Mouse (Mus musculus) heart, postnatal 4 days (tissue): ENCODE data around the gene Tlr5. TPM values are rescaled to one million over a fixed set of nuclear protein-coding genes. Genes with fewer than 3 reads are reported as not detected.

Experiments used
- DNase-seq: peaks from one replicate; pipeline ENCODE4 v3.0.0; 2021
- total RNA-seq, 2 experiments: library from RNA; stranded (reverse); gene quantifications; 2 replicates each; pipeline ENCODE4 v1.2.3; 2021

The Tlr5 gene
- total RNA-seq, 2 experiments from 2014 or later: 1.9 to 2.0 TPM

- DNase-seq: no peak
These were observed 921 bp upstream of the Tlr5 start for GRCm38 (mm10) chr1:182953667-182954066.

GRCm38 (mm10) chr1:182955047-182955620 lies 546 bp downstream of the Tlr5 start:
- no peak for DNase-seq

- DNase-seq: peak; percentile 43
These were observed 1.8 kb downstream of the Tlr5 start for GRCm38 (mm10) chr1:182956186-182956960.

- no peak for DNase-seq
These were observed 2.6 kb downstream of the Tlr5 start for GRCm38 (mm10) chr1:182957001-182957757.

GRCm38 (mm10) chr1:182957826-182958544 lies 3.4 kb downstream of the Tlr5 start:
- DNase-seq: no peak

- no peak for DNase-seq
These were observed 4.2 kb downstream of the Tlr5 start for GRCm38 (mm10) chr1:182958824-182959223.

- peak; percentile 69 for DNase-seq
These were observed 4.7 kb downstream of the Tlr5 start for GRCm38 (mm10) chr1:182959251-182959691.

- peak; percentile 92 for DNase-seq
These were observed 5.3 kb downstream of the Tlr5 start for GRCm38 (mm10) chr1:182959811-182960455.

- no peak for DNase-seq
These were observed 6.5 kb downstream of the Tlr5 start for GRCm38 (mm10) chr1:182961076-182961475.

GRCm38 (mm10) chr1:182963329-182963728 lies 8.7 kb downstream of the Tlr5 start:
- DNase-seq: no peak

GRCm38 (mm10) chr1:182964855-182965466 lies 10.4 kb downstream of the Tlr5 start:
- DNase-seq: no peak

GRCm38 (mm10) chr1:182968732-182969131 lies 14.1 kb downstream of the Tlr5 start:
- no peak for DNase-seq

- no peak for DNase-seq
These were observed 17.7 kb downstream of the Tlr5 start for GRCm38 (mm10) chr1:182972240-182972639.

GRCm38 (mm10) chr1:182974826-182975225 lies 20.2 kb downstream of the Tlr5 start:
- no peak for DNase-seq

GRCm38 (mm10) chr1:182980702-182981101 lies 26.1 kb downstream of the Tlr5 start:
- no peak for DNase-seq

- DNase-seq: peak; percentile 94
These were observed 28.4 kb downstream of the Tlr5 start for GRCm38 (mm10) chr1:182982995-182983394.

- no peak for DNase-seq
These were observed 29.0 kb downstream of the Tlr5 start for GRCm38 (mm10) chr1:182983496-182984127.

GRCm38 (mm10) chr1:182986243-182986642 lies 31.7 kb downstream of the Tlr5 start:
- DNase-seq: peak; percentile 43

GRCm38 (mm10) chr1:182986750-182987149 lies 32.2 kb downstream of the Tlr5 start:
- DNase-seq: no peak

- no peak for DNase-seq
These were observed 33.2 kb downstream of the Tlr5 start for GRCm38 (mm10) chr1:182987801-182988200.

GRCm38 (mm10) chr1:182988646-182989045 lies 34.1 kb downstream of the Tlr5 start:
- DNase-seq: no peak
